Mouse (Mus musculus) liver, embryonic 14.5 days (tissue): ENCODE results near the gene Rpgrip1.

ENCODE experiments used
- CTCF ChIP-seq: IDR thresholded peaks from 2 replicates; pipeline ENCODE4 v1.5.1; 2016; ENCODE audit warnings: antibody characterized with exemption, low read depth, control low read depth
- EP300 ChIP-seq: IDR thresholded peaks from 2 replicates; pipeline ENCODE4 v1.6.1; 2016; ENCODE audit warnings: antibody characterized with exemption, low read depth

GRCm38 (mm10) chr14:52195691-52196090, 85.2 kb downstream of the Rpgrip1 start:
- no peak for TF ChIP-seq EP300
- peak; percentile 77 for TF ChIP-seq CTCF
